Mouse (Mus musculus) myocyte (in vitro differentiated cells): ENCODE data around the gene Rbm7. TPM values are rescaled to one million over a fixed set of nuclear protein-coding genes. Genes with fewer than 3 reads are reported as not detected.
"Not testable (repeated sequence)": the region's sequence is repeated elsewhere in the genome, so short reads cannot be mapped to it uniquely, and the experiment has no call there.

Experiments used
- H3K27me3 ChIP-seq: one replicate; pipeline ENCODE4 v1.6.1; 2011; ENCODE audit not compliant: control insufficient read depth, insufficient read depth, insufficient read length
- H3K36me3 ChIP-seq: one replicate; pipeline ENCODE4 v1.6.1; 2011; ENCODE audit not compliant: control insufficient read depth, insufficient read depth
- H3K4me2 ChIP-seq: one replicate; pipeline ENCODE4 v1.6.1; 2011; ENCODE audit warnings: low read depth, control low read depth
- H3K4me3 ChIP-seq: one replicate; pipeline ENCODE4 v1.5.1; 2011; ENCODE audit warnings: mild to moderate bottlenecking, control low read depth, moderate library complexity
- H3K79me2 ChIP-seq: one replicate; pipeline ENCODE4 v1.6.1; 2011; ENCODE audit not compliant: control insufficient read depth, insufficient read depth
- H3ac ChIP-seq: one replicate; pipeline ENCODE4 v1.6.1; 2011; ENCODE audit not compliant: control insufficient read depth, insufficient read length
- CEBPB ChIP-seq: IDR thresholded peaks from 2 replicates; pipeline ENCODE4 v1.6.1; 2011; ENCODE audit warnings: mild to moderate bottlenecking, moderate library complexity; ENCODE audit not compliant: poor library complexity, insufficient read depth, severe bottlenecking
- E2F4 ChIP-seq: IDR thresholded peaks from one replicate; pipeline ENCODE4 v1.6.1; 2011; ENCODE audit warnings: mild to moderate bottlenecking, control low read depth, moderate library complexity; ENCODE audit not compliant: insufficient read depth
- MAX ChIP-seq: IDR thresholded peaks from one replicate; pipeline ENCODE4 v1.6.1; 2011; ENCODE audit warnings: low read depth, mild to moderate bottlenecking, control low read depth
- MYOD1 ChIP-seq, 3 experiments: IDR thresholded peaks; one replicate each; pipeline ENCODE4 v1.6.1; 2011; ENCODE audit warnings: control low read depth in 2 of 3, low read depth in 2 of 3, mild to moderate bottlenecking in 2 of 3, moderate library complexity in 1 of 3; ENCODE audit not compliant: insufficient read length in 2 of 3, control insufficient read depth in 1 of 3
- MYOG ChIP-seq, 3 experiments: IDR thresholded peaks; one replicate each; pipeline ENCODE4 v1.6.1; 2011; ENCODE audit warnings: control low read depth in 2 of 3, low read depth in 2 of 3, mild to moderate bottlenecking in 2 of 3; ENCODE audit not compliant: insufficient read length in 2 of 3, control insufficient read depth in 1 of 3, insufficient read depth in 1 of 3
- POLR2A ChIP-seq: IDR thresholded peaks from one replicate; pipeline ENCODE4 v1.6.1; 2011; ENCODE audit warnings: low read depth, mild to moderate bottlenecking, control low read depth, moderate library complexity; ENCODE audit not compliant: insufficient read length
- POLR2AphosphoS2 ChIP-seq: IDR thresholded peaks from one replicate; pipeline ENCODE4 v1.6.1; 2011; ENCODE audit warnings: low read depth, control low read depth; ENCODE audit not compliant: insufficient read length
- REST ChIP-seq: IDR thresholded peaks from one replicate; pipeline ENCODE4 v1.6.1; 2011; ENCODE audit warnings: mild to moderate bottlenecking, control low read depth, moderate library complexity; ENCODE audit not compliant: insufficient read depth, insufficient read length
- SRF ChIP-seq: IDR thresholded peaks from one replicate; pipeline ENCODE4 v1.6.1; 2011; ENCODE audit warnings: low read depth; ENCODE audit not compliant: control insufficient read depth, insufficient read length
- TCF12 ChIP-seq: IDR thresholded peaks from one replicate; pipeline ENCODE4 v1.6.1; 2011; ENCODE audit warnings: mild to moderate bottlenecking, control low read depth; ENCODE audit not compliant: poor library complexity, insufficient read depth, severe bottlenecking
- TCF3 ChIP-seq: IDR thresholded peaks from one replicate; pipeline ENCODE4 v1.6.1; 2011; ENCODE audit warnings: low read depth, control low read depth; ENCODE audit not compliant: insufficient read length
- USF1 ChIP-seq: IDR thresholded peaks from one replicate; pipeline ENCODE4 v1.6.1; 2011; ENCODE audit warnings: low read depth, mild to moderate bottlenecking, control low read depth, moderate library complexity
- polyA plus RNA-seq: library from polyadenylated mRNA; unstranded; fragments of >200 nt; fragmentation: generic; extraction: Trizol; gene quantifications from one replicate; pipeline ENCODE4 v1.2.1, GENCODE M21; 2012; ENCODE audit warnings: missing spikeins

Gene Rbm7
- 12.3 TPM for polyA plus RNA-seq

- TF ChIP-seq REST: no peak
- TF ChIP-seq POLR2A: peak; percentile 91
- TF ChIP-seq CEBPB: no peak
- peak in 1 of 3 experiments; percentile 35 for TF ChIP-seq MYOG (IDR thresholded peaks at IDR 0.05; ENCODE audit: control insufficient read depth in 1 of 3, insufficient read depth in 1 of 3, insufficient read length in 2 of 3, low read depth in 2 of 3)
- TF ChIP-seq POLR2AphosphoS2: peak; percentile 86
- TF ChIP-seq USF1: no peak
- no peak for TF ChIP-seq MAX
- no peak for TF ChIP-seq TCF12
- TF ChIP-seq E2F4: no peak
- H3K4me3 ChIP-seq: peak within 1 kb of the TSS; percentile 80
- no peaks in the 10 kb centered on the region for H3K27me3 ChIP-seq
- peaks cover 27% of the 10 kb centered on the region for H3K79me2 ChIP-seq
- peak within 1 kb of the TSS; percentile 90 for H3ac ChIP-seq
- H3K4me2 ChIP-seq: peak within 1 kb of the TSS; percentile 99
- H3K36me3 ChIP-seq: peaks cover 28% of the 10 kb centered on the region
Observed at GRCm38 (mm10) chr9:48494817-48495547, at the start of gene Rbm7, which contains the start of gene Gm5617. Gene Rbm7, minus strand, starts transcription at chr9:48495299. Gene Gm5617, plus strand, starts transcription at chr9:48495442.

- Histone ChIP-seq H3K4me3 (no peak overlapping the region), H3K79me2 (no peaks in the 10 kb centered on the region), H3K4me2 (no peak overlapping the region)
Observed at GRCm38 (mm10) chr9:48538688-48539087, 43.6 kb upstream of the Rbm7 start.

GRCm38 (mm10) chr9:48538044-48538645, 43.0 kb upstream of the Rbm7 start:
- H3K36me3 ChIP-seq: no peaks in the 10 kb centered on the region
- no peaks in the 10 kb centered on the region for H3K79me2 ChIP-seq
- H3K27me3 ChIP-seq: no peaks in the 10 kb centered on the region
- H3ac ChIP-seq: no peak overlapping the region
- H3K4me2 ChIP-seq: no peak overlapping the region
- TF ChIP-seq USF1 (no peak), MAX (no peak), POLR2A (no peak), TCF12 (no peak), TCF3 (no peak), SRF (no peak), E2F4 (no peak), POLR2AphosphoS2 (no peak), CEBPB (no peak), REST (no peak), MYOD1 (IDR thresholded peaks at IDR 0.05; ENCODE audit: control insufficient read depth in 1 of 3, insufficient read length in 2 of 3, low read depth in 2 of 3) (no peak), MYOG (IDR thresholded peaks at IDR 0.05; ENCODE audit: control insufficient read depth in 1 of 3, insufficient read depth in 1 of 3, insufficient read length in 2 of 3, low read depth in 2 of 3) (no peak)
- H3K4me3 ChIP-seq: no peak overlapping the region

More at GRCm38 (mm10) chr9:48538688-48539087, 43.6 kb upstream of the Rbm7 start:
- H3K27me3 ChIP-seq: no peaks in the 10 kb centered on the region
- TF ChIP-seq MYOG (IDR thresholded peaks at IDR 0.05; ENCODE audit: control insufficient read depth in 1 of 3, insufficient read depth in 1 of 3, insufficient read length in 2 of 3, low read depth in 2 of 3) (no peak), REST (no peak), E2F4 (no peak), POLR2A (no peak), SRF (no peak), TCF3 (no peak), USF1 (no peak), TCF12 (no peak), MAX (no peak), POLR2AphosphoS2 (no peak), MYOD1 (IDR thresholded peaks at IDR 0.05; ENCODE audit: control insufficient read depth in 1 of 3, insufficient read length in 2 of 3, low read depth in 2 of 3) (no peak), CEBPB (no peak)
- H3ac ChIP-seq: no peak overlapping the region
- H3K36me3 ChIP-seq: no peaks in the 10 kb centered on the region

GRCm38 (mm10) chr9:48537616-48538015, 42.5 kb upstream of the Rbm7 start:
- not testable (repeated sequence) for H3K27me3 ChIP-seq, H3K79me2 ChIP-seq, H3K36me3 ChIP-seq, H3ac ChIP-seq, H3K4me2 ChIP-seq, H3K4me3 ChIP-seq

GRCm38 (mm10) chr9:48536414-48536813, 41.3 kb upstream of the Rbm7 start:
- no peaks in the 10 kb centered on the region for H3K27me3 ChIP-seq
- TF ChIP-seq POLR2A (no peak), POLR2AphosphoS2 (no peak), CEBPB (no peak), MYOD1 (IDR thresholded peaks at IDR 0.05; ENCODE audit: control insufficient read depth in 1 of 3, insufficient read length in 2 of 3, low read depth in 2 of 3) (no peak), MYOG (IDR thresholded peaks at IDR 0.05; ENCODE audit: control insufficient read depth in 1 of 3, insufficient read depth in 1 of 3, insufficient read length in 2 of 3, low read depth in 2 of 3) (no peak), E2F4 (no peak), REST (no peak), SRF (no peak), MAX (no peak), TCF3 (no peak), TCF12 (no peak), USF1 (no peak)
- H3K79me2 ChIP-seq: no peaks in the 10 kb centered on the region
- H3K4me3 ChIP-seq: no peak overlapping the region
- no peak overlapping the region for H3K4me2 ChIP-seq
- no peak overlapping the region for H3ac ChIP-seq
- no peaks in the 10 kb centered on the region for H3K36me3 ChIP-seq
